Mouse (Mus musculus): ENCODE measurements at regions not wholly inside any gene's neighbourhood (a gene's known extent, or its start where the extent isn't known, plus 50 kb on each side); places are given as distances from the start of the nearest gene placed in this dataset.

DNA sequence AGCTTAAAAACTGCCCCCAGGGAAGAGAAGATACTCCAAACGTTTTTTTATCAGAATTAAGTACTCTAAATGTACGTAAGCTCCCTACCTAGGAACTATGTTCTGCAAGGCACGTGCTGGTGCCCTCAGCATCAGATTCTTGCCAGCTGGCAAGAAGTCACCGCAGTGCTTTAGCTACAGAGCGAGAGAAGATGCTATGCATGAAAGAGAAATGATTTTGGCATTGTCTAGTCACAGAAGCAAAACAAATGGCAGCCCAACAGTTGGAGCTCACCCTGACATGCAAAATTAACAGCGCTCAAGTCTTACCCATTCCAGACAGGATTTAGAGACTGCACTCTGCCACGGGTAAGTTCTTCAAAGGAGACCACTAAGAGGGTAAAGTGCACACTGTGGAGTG lies 311.5 kb downstream of the Glrx3 start:
- no peak for DNase-seq (ENCODE audit: low spot score)

DNA sequence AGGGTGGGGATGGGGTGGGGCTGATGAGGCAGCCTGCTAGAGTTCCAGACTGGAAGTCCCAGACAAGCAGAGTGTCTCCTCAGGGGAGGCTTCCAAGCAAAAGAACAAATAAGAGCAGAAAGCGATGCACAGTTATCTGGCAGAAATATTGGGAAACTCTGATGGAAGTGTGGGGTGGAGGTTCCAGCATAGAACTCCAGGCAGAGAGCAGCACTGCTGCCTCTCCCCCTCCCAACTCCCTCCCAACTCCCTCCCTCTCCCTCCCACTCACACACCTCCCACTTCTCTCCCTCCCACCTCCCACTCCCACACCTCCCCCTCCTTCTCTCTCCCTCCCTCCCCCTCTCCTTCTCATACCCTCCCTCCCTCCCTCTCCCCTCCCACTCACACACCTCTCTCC lies 313.3 kb downstream of the Glrx3 start:
- no peak for DNase-seq (ENCODE audit: low spot score)

DNA sequence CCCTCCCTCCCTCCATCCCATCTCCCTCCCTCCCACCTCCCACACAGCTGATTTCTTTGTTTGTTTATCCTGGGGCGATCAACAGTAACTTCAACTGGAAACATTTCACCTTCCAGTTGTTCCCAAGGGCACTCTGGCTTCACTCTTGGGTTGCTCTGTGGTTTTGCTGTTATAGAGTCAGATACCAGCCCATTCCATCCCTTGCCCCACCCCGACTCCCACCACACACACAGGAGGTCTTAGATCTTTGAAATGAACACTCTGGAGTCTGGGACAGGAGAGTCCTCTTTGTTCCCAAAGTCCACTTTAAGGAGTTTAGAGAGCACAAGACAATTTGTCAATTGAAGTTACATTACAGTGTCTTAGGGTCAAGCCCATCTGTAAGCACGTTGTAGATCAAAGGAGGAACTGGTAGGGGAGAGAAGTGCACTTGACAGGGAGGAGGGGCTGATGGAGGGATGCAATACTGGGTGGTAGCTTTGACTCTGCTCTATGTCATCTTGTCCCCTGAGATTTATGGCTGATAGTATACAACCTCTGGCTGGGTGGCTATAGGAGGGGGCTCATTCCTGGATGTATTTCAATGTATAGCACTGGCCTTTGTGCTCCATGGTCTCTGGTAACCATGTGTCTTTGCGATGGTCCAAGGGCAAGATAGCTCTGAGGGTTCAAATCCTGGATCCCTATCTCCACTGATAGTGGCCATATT lies 313.9 kb downstream of the Glrx3 start:
- no peak for DNase-seq (ENCODE audit: low spot score)

DNA sequence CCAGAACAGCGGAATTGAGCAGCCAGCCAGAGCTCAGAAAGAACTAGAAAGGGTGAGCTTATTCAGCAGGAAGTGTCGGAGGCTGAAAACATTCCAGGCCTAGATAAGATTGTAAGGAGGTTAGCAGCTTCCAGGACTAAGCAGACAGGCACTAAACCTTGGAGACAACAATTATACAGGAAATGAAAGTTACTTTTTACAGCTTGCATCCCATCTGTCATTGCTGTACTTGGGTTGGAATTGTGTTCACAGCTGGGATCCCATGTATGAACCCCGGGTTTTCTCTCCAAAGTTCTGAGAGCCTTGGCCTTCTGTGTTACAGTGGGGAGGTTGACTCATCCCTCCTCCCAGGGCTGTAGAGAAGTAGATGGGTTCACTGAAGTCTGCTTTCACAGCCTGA lies 328.5 kb downstream of the Glrx3 start:
- DNase-seq (ENCODE audit: low spot score): no peak

DNA sequence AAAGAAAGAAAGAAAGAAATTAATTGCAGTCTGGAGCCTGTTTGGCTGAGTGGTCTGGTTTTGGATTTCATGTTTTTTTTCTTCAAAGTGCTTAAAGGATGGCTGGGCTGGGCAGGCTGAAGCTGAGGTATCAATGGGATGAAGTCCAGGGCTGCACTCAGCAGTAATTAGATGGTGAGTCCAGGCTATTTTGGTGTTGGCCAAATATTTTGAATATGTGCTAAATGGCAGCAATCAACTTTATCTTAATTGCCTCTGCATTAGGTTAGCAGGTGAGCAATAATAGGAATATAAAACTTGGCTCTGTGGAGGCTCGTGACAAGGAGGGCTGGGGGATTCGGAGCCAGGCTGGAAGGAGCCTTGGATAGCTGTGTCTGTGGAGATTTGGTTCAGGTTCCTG lies 329.3 kb downstream of the Glrx3 start:
- no peak for DNase-seq (ENCODE audit: low spot score)

DNA sequence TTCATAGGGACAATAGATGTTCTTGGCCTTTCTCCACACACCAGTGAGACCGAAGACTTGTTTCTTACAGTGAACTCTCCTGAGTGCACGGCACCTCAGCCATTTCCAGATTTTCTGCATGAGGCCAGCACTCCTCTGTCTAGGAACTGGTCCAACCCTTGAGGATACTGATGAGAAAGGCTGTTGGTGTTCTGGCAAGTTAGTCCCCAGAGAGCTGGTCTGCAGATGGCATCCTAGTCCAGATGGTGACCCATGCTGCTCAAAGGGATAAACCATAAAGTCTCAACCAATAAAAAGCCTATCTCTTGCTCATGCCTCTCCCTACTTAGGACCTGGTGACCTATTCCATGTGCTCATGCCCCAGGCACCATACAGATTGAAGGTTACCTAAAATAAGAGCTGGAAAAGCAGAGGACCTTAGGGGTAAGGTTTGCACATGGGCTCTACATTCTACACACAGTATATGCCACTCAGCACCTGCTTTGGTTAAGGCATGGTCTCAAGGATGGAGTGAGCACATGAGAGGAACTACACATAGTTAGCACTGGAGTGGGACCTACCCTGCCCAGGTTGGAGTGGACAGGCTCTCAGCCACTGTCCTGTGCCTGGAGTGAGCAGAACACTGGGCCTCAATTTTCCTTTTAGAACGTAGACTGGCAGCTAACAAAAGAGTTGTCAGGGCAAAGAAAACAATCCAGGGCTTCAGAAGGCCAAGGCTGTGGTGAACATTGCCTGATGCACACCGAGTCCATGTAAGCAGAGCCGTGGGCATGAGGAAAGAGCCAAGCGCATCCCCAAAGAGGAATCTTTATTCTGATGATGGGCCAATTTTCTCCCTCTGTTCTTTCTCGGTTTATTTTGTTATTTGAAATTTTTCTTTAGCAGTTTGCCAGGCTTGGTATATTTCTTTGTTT lies 335.9 kb downstream of the Glrx3 start:
- DNase-seq (ENCODE audit: low spot score): no peak

DNA sequence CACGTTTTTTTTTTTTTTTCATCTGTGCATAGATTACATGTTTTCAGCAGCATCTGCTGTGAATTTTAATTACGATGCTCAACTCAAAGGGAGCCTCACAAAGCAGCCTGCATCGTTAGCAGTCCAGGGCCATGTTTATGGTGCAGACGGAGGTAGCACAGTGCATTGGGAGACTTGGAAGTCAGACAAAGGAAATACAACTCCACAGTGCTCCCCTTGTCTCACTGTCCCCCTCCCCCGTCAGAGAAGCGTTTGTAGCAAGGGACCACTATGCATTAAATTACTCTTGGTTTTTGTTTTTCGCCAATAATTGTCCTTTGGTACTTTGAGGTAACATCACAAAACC lies 336.5 kb downstream of the Glrx3 start:
- no peak for DNase-seq (ENCODE audit: low spot score)

DNA sequence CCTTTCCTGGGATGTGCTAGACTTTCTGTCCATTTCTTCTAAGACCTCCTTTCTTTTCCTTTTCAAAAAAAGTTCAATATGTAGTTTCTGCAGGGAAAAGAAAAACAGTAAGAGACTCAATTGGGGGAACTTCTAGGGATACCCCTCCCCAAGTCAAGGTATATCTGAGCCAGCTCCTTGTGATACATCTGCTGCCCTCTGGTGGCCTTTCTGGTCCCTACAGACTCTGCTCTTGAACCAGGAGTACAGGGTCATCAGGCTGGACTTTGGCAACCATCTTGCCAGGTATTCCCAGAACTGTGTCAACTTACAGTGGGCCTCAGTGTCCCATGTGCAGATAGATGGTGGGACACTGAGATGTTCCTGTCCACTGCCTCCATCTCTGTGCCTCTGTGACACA lies 346.5 kb downstream of the Glrx3 start:
- DNase-seq (ENCODE audit: low spot score): no peak

DNA sequence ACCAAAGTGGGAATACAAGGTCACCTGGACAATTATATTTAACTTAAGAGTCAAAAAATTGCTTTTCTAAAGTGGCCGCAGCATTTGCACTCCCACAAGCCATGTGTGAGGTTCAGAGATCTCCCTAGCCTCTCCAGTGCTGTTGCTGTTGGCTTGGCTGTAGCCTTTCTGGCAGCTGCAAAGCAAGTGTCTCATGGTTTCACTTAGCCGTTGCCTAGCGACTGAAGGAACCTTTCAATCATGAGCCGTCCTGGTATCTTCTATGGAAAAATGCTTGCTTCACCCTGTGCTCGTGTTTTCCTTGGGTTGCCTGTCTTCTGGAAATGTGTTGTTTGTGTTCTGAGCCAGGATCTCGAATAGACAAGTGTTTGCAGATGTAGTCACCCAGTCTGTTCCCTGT lies 367.9 kb downstream of the Glrx3 start:
- no peak for DNase-seq (ENCODE audit: low spot score)

DNA sequence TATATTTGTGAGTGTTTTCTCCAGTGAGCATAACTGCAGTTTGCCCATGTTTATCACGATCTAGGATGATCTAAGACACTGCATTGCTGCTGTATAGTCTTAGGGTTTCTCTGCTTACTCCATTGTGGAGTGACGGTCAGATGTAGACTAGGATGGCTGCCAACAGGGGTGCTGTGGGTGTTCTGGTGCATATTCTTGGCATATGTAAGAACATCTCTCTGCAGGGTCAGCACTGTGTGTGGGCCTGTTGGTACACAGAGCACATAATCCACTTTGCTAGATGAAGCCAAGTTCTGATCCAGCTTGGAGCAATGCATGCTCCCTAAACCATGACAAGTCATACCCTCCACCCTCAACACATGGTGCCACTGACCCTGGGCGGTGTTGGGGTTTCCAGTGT lies 375.4 kb downstream of the Glrx3 start:
- no peak for DNase-seq (ENCODE audit: low spot score)

DNA sequence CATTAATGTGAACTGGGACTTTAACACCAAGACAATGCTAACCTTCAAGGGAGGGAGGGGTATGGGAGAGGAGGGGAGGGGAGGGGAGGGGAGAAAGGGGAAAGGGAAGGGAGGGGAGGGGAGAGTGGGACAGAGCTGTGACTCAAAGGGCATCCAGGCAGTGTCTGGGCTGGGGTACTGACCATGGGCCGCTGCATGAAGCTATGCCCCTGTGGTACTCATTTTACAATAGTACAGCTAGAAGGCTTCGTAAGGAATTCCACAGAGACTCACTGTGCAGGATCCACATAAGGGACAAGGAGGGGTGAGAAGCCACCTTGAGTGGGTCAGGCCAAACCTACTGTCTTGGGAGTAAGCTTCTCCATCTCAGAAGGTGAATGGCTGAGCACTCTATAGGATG lies 403.1 kb downstream of the Glrx3 start:
- no peak for DNase-seq (ENCODE audit: low spot score)

DNA sequence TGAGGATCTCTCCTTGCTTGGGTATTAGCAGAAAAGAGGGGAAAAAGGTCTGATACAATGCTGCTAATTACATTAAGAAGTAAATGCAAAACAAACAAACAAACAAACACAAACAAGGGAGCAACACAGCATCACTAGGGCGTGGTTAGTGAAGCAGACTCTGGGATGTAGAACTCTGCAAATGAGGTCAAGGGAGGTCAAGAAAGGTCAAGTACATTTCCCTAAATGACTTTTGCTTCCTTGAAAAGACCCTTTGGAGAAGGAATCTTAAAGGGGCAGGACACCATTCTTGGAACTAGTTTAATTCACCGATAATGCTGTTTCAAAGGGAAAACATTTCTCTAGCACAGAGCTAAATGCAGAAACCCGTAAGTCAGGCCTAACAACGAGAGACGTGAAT lies 403.6 kb downstream of the Glrx3 start:
- DNase-seq (ENCODE audit: low spot score): no peak

DNA sequence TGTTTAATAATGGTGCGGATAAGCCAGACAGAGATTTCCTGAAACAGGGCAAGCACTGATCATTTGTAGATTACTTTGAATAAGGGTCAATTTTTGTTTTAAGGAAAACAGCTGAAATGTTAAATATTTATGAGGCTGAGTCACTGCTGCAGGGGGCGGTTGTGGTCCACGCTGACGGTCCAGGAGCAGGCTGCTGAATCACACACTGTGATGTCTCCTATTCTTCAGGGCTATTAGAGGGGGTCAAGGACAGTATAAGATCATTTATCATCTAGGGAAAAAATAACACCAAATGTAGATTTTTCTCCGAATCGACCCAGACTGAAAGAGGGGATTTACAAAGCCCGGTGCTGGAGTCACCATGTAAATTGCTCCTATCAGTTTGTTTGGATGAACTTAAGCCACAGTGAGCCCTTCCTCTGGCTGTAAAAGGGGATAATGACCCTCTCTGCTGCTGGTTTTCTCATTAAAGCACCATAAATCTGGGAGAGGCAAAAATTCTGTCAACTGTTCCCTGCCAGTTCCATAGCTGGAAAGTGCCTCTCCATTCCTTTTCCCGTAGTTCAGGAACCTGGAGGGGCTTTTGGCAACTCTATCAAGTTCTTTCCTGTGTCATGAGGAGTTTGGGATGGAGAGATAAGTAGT lies 404.2 kb downstream of the Glrx3 start:
- no peak for DNase-seq (ENCODE audit: low spot score)

DNA sequence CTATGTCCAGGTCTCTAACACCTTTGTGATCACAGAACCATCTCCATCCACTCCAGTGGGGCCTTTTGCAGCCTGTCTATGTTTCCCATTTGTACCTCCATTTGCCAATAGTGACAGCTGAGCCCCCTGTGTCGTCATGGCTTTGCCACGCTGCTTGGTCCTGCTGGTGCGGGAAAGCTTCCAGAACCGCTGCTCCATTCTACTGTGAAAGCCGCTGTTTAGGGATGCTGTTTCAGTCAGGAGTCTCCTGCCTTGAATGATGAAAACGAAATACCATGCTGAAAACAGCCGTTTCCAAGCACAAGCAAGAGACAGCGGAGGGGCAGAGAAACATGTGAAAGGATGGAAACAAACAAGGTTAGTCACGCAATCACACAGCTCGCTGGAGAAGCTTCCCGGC lies 410.4 kb downstream of the Glrx3 start:
- DNase-seq (ENCODE audit: low spot score): no peak

DNA sequence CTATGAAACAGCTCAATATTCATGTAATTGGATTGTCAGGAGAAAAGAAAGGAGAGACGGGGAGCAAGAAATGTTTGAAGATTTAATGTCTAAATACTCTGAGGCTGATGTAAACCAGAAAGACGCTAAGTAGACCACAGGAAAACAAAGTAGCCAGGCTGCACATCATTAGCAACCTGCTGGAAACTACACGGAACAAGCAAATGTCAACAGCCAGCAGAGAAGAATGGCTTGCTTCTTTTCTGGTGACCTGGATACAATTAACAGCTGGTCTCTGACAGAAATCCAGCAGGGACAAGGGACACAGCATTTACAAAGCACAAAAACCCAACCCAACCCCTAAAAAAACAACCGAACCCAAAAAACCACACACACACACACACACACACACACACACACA lies 413.6 kb downstream of the Glrx3 start:
- no peak for DNase-seq (ENCODE audit: low spot score)

DNA sequence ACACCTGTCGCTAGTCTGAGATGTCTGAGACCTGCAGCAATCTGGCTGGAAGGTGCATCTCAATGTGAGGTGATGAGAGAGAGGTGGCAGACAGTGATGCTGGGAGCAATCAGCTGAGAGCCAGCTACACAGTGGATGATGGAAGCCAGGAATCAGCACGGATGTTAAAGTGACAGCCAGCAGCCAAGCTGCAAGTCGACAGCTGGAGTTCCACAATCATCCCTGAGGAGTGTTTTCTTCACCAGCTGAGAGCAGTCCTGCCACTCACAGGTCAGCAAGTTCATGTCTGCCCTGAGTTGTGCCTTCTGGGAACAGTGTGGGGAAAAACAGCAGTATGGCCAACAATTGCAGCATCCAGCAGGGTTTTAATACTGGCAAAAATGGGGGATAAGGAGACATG lies 422.3 kb downstream of the Glrx3 start:
- no peak for DNase-seq (ENCODE audit: low spot score)

DNA sequence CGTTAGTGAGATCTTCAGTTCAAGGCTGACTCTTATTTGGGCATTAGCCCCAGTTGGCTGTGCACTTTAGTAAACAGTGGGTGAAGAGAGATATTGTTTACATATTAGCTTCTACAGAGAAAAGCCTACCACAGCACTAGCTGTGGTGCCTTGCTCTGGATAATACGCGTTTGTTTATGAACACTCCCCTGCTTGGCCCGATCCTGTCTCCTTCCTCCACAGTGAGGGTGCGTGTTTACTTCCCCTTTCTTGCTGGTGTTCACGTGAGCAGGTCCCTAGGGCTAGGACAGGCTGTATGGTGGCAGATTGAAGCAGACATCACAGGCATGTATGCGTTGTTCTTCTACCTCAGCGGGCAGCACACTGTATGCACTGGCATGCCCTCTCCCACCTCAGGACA lies 423.1 kb downstream of the Glrx3 start:
- DNase-seq (ENCODE audit: low spot score): no peak

DNA sequence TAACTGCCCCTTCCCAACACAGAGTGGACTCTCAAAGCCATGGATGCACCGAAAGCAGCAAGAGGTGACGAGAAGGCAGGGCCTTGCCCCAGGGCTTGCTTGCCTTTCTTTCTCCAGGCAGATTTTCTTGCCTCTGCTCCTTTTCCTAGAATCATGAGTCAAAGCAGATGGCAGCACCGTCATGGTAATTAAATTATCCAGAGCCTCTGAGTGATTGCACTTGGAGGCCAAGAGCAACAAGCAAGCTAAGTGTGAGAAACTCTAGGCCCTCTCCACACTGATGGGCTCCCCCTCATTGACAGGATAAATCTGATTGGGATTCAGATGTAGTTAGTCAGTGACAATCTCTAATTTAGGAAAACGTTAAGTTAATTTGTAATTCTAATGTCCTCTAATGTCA lies 427.5 kb downstream of the Glrx3 start:
- no peak for DNase-seq (ENCODE audit: low spot score)

DNA sequence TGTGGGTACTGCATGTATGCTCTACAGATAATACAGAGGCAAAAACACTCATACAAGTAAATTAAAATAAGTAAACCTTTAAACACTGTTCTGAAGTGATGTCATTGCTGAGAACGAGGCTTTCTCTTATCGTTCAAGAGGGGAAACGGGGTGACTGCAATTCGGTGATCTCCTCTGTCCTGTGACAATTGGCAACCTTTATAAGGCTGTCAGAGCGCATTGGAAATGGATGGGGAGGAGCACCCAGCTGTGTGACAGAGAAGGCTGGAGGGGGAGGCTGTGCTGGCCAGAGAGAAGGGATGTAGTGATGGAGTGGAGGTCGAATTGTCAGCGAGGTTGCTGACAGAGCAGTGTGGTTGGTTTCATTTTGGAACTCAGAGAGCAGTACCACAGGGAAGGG lies 428.0 kb downstream of the Glrx3 start:
- no peak for DNase-seq (ENCODE audit: low spot score)

DNA sequence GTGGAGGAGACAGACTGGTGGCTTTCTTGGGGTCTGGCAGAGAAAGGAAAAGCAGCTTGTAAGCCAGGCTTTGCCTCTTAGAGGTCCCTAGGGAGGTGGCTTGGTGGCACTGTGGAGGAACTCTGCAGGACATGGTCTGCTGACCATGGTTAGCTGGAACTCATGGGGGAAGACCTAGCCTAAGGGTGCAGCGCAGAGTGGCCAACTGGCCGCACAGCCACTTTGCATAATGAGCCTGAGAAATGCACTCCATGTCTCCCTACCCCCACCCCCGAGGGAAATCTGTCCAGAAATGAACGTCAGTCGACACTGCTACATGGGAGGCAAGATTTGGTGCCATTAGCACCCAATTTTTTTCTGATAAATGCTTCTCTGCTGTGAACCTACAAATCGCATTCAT lies 429.5 kb downstream of the Glrx3 start:
- DNase-seq (ENCODE audit: low spot score): no peak

DNA sequence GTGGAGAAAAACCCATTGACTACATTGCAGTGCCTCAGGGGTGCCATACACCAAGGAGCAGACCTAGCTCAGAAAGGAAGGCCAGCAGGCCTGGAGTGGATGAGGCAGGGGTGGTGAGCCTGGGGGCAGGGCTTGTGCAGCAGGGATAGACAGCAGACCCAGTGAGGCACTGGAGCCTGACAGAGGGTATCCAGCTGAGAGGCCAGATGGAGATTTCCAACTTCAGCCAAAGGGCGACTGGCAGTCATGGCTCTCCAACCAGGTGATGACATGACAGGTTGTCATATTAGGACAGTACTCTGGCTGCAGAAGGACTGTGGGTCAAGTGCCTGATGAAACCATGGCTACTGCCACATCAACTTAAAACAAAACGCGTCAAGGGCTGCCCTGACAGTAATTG lies 431.1 kb downstream of the Glrx3 start:
- no peak for DNase-seq (ENCODE audit: low spot score)

DNA sequence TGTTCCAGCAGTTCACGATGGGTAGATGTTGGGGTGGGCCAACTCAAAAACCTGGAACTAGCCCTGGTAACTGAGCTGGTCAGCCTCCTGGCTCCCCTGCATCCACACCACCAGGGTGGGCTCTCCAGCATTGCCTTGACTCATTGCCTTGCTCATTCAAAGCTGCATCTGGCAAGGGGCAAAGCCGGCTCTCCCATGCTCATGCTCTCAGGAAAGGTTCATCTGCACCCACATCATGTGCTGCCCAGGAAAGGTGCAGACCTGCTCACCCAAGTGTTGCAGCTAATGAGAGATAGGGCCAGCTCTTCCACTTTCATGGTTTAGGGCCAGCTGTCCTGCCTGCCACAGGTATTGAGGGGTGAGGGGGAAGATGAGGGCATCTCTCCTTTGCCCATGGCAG lies 437.9 kb downstream of the Glrx3 start:
- no peak for DNase-seq (ENCODE audit: low spot score)

DNA sequence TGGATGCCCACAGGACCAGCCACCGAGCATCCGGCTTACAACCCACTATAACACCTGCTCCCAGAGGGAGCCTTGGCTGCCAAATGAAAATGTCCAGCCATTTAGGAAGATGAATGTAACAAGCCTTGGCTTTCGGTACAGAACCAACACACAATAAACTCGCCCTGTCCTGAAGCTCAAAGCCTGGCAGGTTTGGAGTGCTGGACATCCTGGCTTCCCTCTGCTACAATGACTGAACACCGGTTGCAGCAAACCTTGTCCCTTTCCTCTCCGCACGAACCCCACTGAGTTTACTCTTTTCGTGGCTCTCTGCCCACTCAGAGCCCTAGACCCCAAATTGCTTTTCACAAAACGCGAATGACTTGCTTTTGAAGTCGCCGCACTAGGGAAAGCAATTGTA lies 441.9 kb downstream of the Glrx3 start:
- no peak for DNase-seq (ENCODE audit: low spot score)

Data from ovary, postnatal 10 days (tissue).